Mouse (Mus musculus) spleen, postnatal 10 days (tissue): Measurements from ENCODE around the gene Dcakd.

Source experiments
- DNase-seq, 2 experiments: peaks; one replicate each; pipeline ENCODE4 v3.0.0; 2021 to 2022; ENCODE audit warnings: low spot score in 2 of 2

Dcakd gene

GRCm38 (mm10) chr11:103049611-103050010 is 21.5 kb upstream of the Dcakd start:
- no peak for DNase-seq

GRCm38 (mm10) chr11:103046286-103046685 is 18.2 kb upstream of the Dcakd start:
- DNase-seq: no peak

GRCm38 (mm10) chr11:103043982-103044381 is 15.8 kb upstream of the Dcakd start:
- no peak for DNase-seq

DNA sequence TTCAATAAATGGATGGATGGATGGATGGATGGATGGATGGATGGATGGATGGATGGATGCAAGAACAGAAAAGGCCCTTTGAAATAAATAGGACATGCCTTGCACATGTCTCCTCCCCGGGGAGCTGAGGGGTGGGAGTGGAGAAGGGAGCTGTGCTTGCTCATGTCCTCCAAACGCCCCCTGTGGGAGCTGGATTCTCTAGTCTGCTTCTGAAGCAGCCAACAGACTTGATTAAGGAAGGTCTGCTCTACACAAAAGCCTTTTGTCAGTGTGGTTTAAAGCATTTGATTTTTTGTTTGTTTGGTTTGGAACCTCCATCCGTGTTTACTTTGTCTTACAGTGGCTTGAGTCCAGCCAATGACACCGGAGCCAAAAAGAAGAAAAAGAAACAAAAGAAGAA is 14.7 kb upstream of the Dcakd start:
- no peak for DNase-seq

DNA sequence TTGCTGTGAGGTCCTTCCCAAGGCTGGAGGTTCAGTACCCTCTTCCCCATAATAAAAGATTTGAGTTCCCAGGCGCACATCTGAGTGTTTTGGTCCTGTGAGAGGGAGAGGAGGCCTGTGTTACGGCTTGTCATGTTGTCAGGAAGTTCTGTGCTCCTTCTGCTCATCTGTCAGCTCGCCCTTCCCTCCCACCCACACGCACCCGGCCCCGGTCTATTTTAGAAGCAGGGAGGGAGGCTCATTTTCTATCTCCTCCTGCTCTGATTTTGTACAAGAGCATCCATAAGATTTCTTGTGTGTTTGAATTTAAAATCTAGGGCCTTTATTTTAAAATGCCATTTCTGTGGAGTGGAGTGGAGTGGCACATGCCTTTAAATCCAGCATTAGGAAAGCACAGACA is 9.9 kb upstream of the Dcakd start:
- no peak for DNase-seq

GRCm38 (mm10) chr11:103036881-103037465 is 8.8 kb upstream of the Dcakd start:
- DNase-seq: no peak

DNA sequence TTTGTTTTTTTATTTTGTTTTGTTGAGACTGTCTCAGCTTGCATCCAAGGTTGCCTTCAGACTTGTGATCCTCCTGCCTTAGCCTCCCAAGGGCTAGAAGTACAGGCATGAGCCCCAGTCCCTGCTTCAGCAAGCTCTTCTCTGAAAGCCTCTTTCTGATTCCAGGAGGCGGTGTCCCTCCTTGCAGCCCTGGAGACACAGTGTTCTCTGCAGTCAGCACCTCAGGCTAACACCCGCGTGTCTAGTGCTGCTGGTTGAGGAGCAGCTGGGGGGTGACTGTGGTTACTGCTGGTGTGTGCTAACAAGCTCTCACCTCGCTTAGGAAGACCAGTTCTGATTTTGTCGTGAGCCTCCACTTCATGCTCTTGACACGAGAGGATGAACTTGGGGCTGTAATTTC is 6.9 kb upstream of the Dcakd start:
- no peak for DNase-seq

DNA sequence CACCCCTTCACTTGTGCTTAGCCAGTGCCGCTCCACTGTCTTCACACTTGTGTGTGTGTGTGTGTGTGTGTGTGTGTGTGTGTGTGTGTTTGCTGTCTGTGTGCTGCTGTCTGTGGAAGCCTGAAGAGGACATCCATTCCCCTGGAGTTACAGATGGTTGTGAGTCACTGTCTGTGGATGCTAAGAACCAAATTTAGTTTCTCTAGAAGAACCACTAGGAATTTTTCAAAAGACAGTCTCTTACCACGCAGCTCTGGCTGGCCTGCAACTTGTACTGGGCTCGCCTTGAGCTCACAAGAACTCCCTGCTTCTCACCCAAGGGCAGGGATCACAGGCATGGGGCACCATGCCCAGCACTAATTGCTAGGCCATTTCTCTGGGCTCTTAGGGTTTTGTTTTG is 4.9 kb upstream of the Dcakd start:
- no peak for DNase-seq

DNA sequence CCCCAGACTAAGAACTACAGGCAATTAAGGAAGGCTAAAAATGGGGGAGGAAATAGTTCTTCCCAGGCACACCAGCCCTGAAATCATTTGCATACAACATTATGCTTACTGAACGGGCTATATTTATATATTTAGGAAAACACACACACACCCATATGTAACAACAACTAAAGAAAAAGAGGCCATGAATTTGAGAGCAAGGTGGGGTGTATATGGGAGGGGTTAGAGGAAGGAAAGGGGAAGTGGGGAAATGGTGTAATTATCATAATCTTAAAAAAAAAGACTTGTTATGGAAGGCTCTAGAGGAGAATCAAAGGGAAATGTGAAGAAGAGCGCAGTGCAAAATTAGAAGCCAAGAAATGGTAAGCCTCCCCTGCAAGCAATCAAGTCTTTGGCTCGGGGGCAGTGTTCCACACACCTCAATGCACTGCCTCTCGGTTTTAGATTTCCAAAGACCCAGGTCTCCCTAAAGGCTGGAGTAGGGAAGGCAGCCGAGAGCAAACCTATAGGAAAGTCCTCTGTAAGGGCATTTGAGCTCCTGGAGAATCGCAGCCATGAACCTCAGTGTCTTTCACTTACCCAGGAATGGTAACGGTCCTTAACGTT is 460 bp downstream of the Dcakd start:
- DNase-seq: no peak

GRCm38 (mm10) chr11:103026901-103027300 is 1.2 kb downstream of the Dcakd start:
- DNase-seq: no peak

- DNase-seq: no peak
Observed at GRCm38 (mm10) chr11:103023974-103024373, 4.2 kb downstream of the Dcakd start.

GRCm38 (mm10) chr11:103020713-103021335 is 7.3 kb downstream of the Dcakd start:
- no peak for DNase-seq

DNA sequence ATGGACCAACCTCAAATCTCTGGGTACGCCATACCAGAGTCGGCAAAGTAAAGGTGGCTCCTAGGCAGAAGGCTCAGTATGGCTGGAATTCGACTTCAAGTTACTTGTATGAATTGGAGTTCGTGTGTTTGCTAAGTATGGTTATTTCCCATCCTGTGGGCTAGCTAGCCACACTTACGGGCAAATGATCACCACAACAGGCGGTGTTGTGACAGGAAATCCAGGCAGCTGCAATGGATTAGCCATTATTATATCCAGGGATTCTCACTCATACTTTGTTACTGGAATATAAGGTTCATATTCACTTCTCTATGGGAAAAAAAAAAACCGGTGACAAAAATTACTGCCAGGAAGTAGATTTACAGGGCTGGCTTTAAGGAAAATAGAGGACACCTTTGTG is 8.8 kb downstream of the Dcakd start:
- DNase-seq: no peak

DNA sequence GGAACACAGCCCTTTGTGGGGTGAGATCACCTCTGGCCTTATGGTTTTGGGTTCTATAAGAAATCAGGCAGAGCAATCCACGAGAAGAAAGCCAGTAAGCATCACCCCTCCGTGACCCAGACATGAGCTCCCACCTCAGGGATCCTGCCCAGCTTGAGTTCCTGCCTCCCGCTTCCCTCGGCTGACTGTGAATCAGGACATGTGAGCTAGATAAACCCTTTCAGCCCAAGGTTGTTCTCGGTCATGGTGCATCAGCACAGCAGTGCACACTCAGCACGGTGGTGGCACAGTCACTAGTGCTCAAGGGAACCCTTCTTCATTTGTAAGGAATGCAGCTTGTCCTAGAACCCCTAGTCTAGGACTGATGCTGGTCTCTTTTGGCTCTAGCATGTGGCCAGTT is 9.3 kb downstream of the Dcakd start:
- DNase-seq: no peak

DNA sequence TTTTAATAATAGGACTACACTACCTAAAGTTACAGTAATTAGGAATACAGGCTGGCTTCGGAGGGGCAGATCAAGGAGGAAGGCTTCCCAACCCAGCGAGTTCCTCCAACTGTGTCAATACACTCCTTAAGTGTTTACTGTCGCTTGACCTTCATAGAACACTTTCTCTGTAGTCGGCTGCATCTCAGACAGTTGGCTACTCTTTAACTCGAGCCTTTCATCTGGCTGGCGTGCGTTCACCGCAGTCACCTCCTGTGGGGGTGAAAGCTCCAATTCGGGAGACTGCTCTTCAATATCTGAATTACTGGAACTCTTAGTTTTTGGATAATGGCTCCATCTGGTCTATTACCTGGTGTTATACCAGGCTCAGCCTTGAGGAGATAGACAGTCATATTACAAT is 10.5 kb downstream of the Dcakd start:
- no peak for DNase-seq

GRCm38 (mm10) chr11:103016930-103017329 is 11.2 kb downstream of the Dcakd start:
- DNase-seq: peak; percentile 92 to 99

- no peak for DNase-seq
Observed at GRCm38 (mm10) chr11:103015881-103016825, 12.0 kb downstream of the Dcakd start.

DNA sequence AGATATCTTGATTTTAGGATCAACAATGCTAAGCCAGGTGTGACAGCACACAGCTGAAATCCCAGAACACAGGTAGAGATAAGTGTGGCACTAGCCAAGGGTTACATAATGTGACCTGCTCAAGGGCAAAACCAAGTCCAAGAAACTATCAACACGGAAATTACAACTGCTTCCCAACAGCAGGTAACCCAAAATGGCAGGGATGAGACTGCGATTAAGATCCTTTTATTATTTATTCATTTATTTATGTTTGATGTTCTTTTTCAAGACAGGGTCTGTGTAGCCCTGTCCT is 17.0 kb downstream of the Dcakd start:
- no peak for DNase-seq

- DNase-seq: no peak
Observed at GRCm38 (mm10) chr11:103010454-103011205, 17.5 kb downstream of the Dcakd start.

GRCm38 (mm10) chr11:103009208-103009607 is 18.9 kb downstream of the Dcakd start:
- peak in 1 of 2 experiments; percentile 67 for DNase-seq

- DNase-seq: no peak
Observed at GRCm38 (mm10) chr11:103008558-103008957, 19.6 kb downstream of the Dcakd start.

GRCm38 (mm10) chr11:103007001-103007340 is 21.2 kb downstream of the Dcakd start:
- DNase-seq: no peak
